Mouse (Mus musculus) forebrain, embryonic 14.5 days (tissue): ENCODE data around the gene Sntb2. TPM values are rescaled to one million over a fixed set of nuclear protein-coding genes. Genes with fewer than 3 reads are reported as not detected.
"Not testable (repeated sequence)": the region's sequence is repeated elsewhere in the genome, so short reads cannot be mapped to it uniquely, and the experiment has no call there.

Experiments used
- ATAC-seq: fragments of 200-750 bp; cut with Nextera tagmentation; 2 replicates; pipeline ENCODE4 v1.8.0; 2017; ENCODE audit warnings: mild to moderate bottlenecking, moderate library complexity
- DNase-seq: peaks from one replicate; pipeline ENCODE4 v3.0.0-alpha.2; 2015; ENCODE audit warnings: low spot score
- H3K27ac ChIP-seq: fragments of 300-500 bp; sonication (generic); 2 replicates; pipeline ENCODE4 v1.5.1; 2014; ENCODE audit warnings: low read depth, mild to moderate bottlenecking, control low read depth, low read length, moderate library complexity
- H3K27me3 ChIP-seq: fragments of 300-500 bp; sonication (generic); replicated peaks from 2 replicates; pipeline ENCODE4 v1.6.1; 2014; ENCODE audit warnings: low read length, control low read depth, mixed read lengths; ENCODE audit not compliant: control insufficient read depth, insufficient read depth
- H3K36me3 ChIP-seq: fragments of 300-500 bp; sonication (generic); 2 replicates; pipeline ENCODE4 v1.6.1; 2014; ENCODE audit warnings: low read length, control low read depth; ENCODE audit not compliant: control insufficient read depth, insufficient read depth
- H3K4me1 ChIP-seq: fragments of 300-500 bp; sonication (generic); 2 replicates; pipeline ENCODE4 v1.6.1; 2014; ENCODE audit warnings: antibody characterized with exemption, low read length, control low read depth; ENCODE audit not compliant: control insufficient read depth, insufficient read depth
- H3K4me2 ChIP-seq: fragments of 300-500 bp; sonication (generic); 2 replicates; pipeline ENCODE4 v1.6.1; 2014; ENCODE audit warnings: mild to moderate bottlenecking, control low read depth, low read length
- H3K4me3 ChIP-seq: fragments of 300-500 bp; sonication (generic); 2 replicates; pipeline ENCODE4 v1.5.1; 2014; ENCODE audit warnings: low read depth, low read length, control low read depth
- H3K9ac ChIP-seq: fragments of 300-500 bp; sonication (generic); 2 replicates; pipeline ENCODE4 v1.6.1; 2014; ENCODE audit warnings: mild to moderate bottlenecking, low read length, control low read depth, moderate library complexity
- H3K9me3 ChIP-seq: fragments of 300-500 bp; sonication (generic); replicated peaks from 2 replicates; pipeline ENCODE4 v1.6.1; 2016; ENCODE audit warnings: low read length, control low read depth, mixed read lengths; ENCODE audit not compliant: control insufficient read depth
- WGBS: fragments of 180-500 bp; shearing (Covaris S2); extraction: QIAGEN DNeasy Blood & Tissue Kit; methylation state at CpG from one replicate; pipeline ENCODE4 v1.1.7; 2014; 5-methylcytosine and 5-hydroxymethylcytosine counted together
- polyA plus RNA-seq: library from polyadenylated mRNA; unstranded; fragments of >200 nt; fragmentation: Nextera tagmentation; extraction: Ambion mirVana; gene quantifications from 2 replicates; pipeline ENCODE4 v1.2.1, GENCODE M21; 2014

The Sntb2 gene
- polyA plus RNA-seq, 1 experiment from 2014 or later, result 2.3 TPM

DNA sequence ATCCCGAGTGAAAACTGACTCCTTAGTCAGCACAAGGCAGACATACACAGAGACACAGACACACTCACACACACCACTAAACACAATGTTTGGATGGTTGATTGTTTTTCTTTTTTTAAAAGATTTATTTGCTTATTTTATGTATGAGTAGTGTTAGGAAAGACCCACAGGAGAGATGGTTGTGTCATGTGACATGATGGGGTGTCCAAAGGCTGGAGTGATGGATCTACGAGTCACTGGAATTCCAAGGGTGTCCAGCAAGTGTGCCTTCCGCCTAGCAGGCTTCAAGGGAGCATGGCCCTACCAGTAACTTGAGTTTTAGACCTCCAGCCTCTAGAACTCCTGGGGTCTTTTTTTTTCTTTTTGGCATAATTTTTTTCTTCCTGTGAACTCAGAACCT is 93.8 kb downstream of the Sntb2 start:
- no peak for ATAC-seq
- no peaks in the 10 kb centered on the region for H3K36me3 ChIP-seq
- 79% methylated on average over 3 of the region's 3 CpGs for WGBS

GRCm38 (mm10) chr8:107030058-107030457 is 94.5 kb downstream of the Sntb2 start:
- H3K27me3 ChIP-seq, result no peaks in the 10 kb centered on the region
- no peak for ATAC-seq
- 76% methylated on average over 5 of the region's 5 CpGs for WGBS
- no peak for DNase-seq
- H3K4me1 ChIP-seq, result peaks cover 10% of the 10 kb centered on the region
- H3K27ac ChIP-seq, result no peak overlapping the region
- no peaks in the 10 kb centered on the region for H3K36me3 ChIP-seq
- H3K9ac ChIP-seq, result no peak overlapping the region
- no peak overlapping the region for H3K4me2 ChIP-seq
- H3K9me3 ChIP-seq, result no peaks in the 10 kb centered on the region
- no peak overlapping the region for H3K4me3 ChIP-seq

More for the DNA sequence above, 93.8 kb downstream of the Sntb2 start:
- Histone ChIP-seq H3K9ac (no peak overlapping the region), H3K4me2 (no peak overlapping the region), H3K27ac (no peak overlapping the region), H3K9me3 (no peaks in the 10 kb centered on the region), H3K4me3 (no peak overlapping the region), H3K27me3 (no peaks in the 10 kb centered on the region), H3K4me1 (peaks cover 10% of the 10 kb centered on the region)
- DNase-seq, result no peak

DNA sequence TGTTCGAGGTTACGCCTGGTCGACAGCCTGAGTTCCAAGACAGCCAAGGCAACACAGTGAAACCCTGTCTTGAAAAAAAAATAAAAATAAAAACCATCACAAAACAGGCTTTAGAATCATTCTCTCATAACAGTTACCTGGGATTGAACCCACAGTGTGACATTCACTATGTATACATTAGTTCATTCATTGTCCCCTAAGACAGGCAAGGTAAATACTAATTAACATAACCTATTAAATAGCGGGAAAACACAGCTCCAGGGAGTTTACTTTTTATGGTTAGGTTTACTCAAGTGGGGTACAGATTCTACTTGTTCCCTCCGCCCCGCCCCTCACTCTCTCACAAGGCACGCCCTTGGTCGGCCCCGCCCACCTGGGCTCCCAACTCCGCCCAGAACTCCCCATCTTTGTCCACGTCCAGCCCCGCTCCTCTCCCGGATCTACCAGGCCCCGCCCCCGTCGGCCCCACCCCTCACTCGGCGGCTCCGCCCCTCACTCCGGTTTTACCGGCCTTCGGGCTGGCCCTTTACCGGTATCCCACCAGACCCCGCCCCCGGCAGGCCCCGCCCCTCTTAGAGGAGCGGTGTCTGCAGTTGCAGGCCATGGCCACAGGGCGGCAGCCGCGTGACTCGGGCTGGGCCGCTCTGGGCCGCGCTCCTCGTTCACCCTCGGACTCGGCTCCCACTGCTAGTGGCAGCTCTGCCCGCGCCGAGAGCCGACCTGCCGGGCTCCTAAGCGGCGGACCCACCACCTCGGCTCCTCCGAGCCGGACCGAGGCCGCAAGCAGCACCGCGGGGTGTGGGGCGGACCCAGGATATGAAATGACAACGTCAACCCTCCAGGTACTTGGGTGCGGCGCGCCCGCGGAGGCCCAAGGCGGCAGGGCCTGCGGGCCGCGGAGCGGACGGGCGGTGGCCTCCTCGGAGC is 95.4 kb downstream of the Sntb2 start, which contains the start of gene Vps4a:
Vps4a (plus strand) TSS at position 573 of the 927 bp plus-strand sequence.
- Histone ChIP-seq H3K9me3 (no peaks in the 10 kb centered on the region), H3K4me3 (peak within 1 kb of the TSS; percentile 92), H3K9ac (peak within 1 kb of the TSS; percentile 95), H3K27me3 (no peaks in the 10 kb centered on the region), H3K27ac (peak within 1 kb of the TSS; percentile 69), H3K4me2 (peak within 1 kb of the TSS; percentile 84), H3K4me1 (peaks cover 10% of the 10 kb centered on the region), H3K36me3 (peaks cover 5% of the 10 kb centered on the region; the same call in 1 of the 2 replicates)
- ATAC-seq (peak; percentile 98), DNase-seq (peak; percentile 94)
- 5% methylated on average over 66 of the region's 66 CpGs for WGBS

DNA sequence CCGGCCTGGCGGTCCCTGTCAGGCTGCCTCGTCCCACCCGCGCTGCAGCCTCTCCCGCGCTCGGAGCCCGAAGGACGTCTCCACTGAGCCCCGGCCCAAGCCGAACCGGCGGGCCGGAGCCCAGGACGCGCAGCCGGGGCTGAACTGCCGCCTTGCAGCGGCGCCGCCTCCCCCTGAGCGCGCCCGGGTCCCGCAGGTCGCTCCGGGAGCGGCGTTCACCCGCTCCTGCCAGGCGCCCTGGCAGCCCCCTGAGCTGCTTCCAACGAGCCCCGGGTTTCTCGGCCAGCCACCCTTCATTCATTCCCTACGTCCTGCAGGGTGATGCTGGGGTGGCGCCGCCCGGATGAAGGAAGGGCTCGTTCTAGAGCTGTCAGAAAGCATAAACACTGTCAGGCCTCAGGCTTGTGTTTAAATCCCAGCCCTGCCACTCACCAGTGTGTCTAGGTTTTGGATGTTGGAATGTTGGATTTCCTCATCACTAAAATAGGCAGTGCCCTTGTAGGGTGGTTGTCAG is 96.1 kb downstream of the Sntb2 start:
- peaks cover 8% of the 10 kb centered on the region for H3K36me3 ChIP-seq
- DNase-seq (no peak), ATAC-seq (no peak; the same call in 1 of the 2 replicates)
- WGBS, result under 1% methylated on average over 38 of the region's 40 CpGs
- peak overlapping the region; percentile 84 for H3K4me2 ChIP-seq
- no peaks in the 10 kb centered on the region for H3K9me3 ChIP-seq
- no peaks in the 10 kb centered on the region for H3K27me3 ChIP-seq
- H3K4me1 ChIP-seq, result peaks cover 10% of the 10 kb centered on the region
- H3K4me3 ChIP-seq, result peak overlapping the region; percentile 92
- peak overlapping the region; percentile 95 for H3K9ac ChIP-seq
- H3K27ac ChIP-seq, result peak overlapping the region; percentile 69

DNA sequence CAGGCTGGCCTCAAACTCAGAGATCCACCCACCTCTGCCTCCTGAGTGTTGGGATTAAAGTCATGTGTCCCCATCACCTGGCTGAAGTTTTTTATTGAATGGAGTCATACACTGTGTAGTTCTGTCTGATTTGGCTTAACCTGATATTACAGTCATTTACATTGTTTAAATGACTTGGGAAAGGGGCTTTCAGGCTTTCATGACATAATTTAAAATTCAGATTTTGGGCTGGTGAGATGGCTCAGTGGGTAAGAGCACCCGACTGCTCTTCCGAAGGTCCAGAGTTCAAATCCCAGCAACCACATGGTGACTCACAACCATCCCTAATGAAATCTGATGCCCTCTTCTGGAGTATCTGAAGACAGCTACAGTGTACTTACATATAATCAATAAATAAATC is 98.1 kb downstream of the Sntb2 start:
- not testable (repeated sequence) for H3K4me2 ChIP-seq, DNase-seq, H3K27me3 ChIP-seq, H3K27ac ChIP-seq, H3K9me3 ChIP-seq, H3K4me3 ChIP-seq, H3K9ac ChIP-seq, ATAC-seq
- Histone ChIP-seq H3K4me1 (peaks cover 10% of the 10 kb centered on the region), H3K36me3 (peaks cover 19% of the 10 kb centered on the region)
- WGBS, result 89% methylated on average over 2 of the region's 2 CpGs

- Histone ChIP-seq H3K27me3 (no peaks in the 10 kb centered on the region), H3K27ac (no peak overlapping the region), H3K4me3 (no peak overlapping the region), H3K4me1 (peaks cover 10% of the 10 kb centered on the region), H3K4me2 (no peak overlapping the region), H3K9ac (no peak overlapping the region), H3K9me3 (no peaks in the 10 kb centered on the region), H3K36me3 (peaks cover 38% of the 10 kb centered on the region)
- ATAC-seq, result no peak
- 88% methylated on average over 3 of the region's 3 CpGs for WGBS
- DNase-seq, result no peak
Observed at GRCm38 (mm10) chr8:107035641-107036040, 100.1 kb downstream of the Sntb2 start.

- no peaks in the 10 kb centered on the region for H3K27me3 ChIP-seq
- H3K4me3 ChIP-seq, result no peak overlapping the region
- 85% methylated on average over 8 of the region's 8 CpGs for WGBS
- H3K36me3 ChIP-seq, result peaks cover 48% of the 10 kb centered on the region
- no peak overlapping the region; the same call in 1 of the 2 replicates for H3K9ac ChIP-seq
- ATAC-seq, result no peak
- H3K9me3 ChIP-seq, result no peaks in the 10 kb centered on the region
- peaks cover 10% of the 10 kb centered on the region for H3K4me1 ChIP-seq
- H3K4me2 ChIP-seq, result no peak overlapping the region
- no peak for DNase-seq
- H3K27ac ChIP-seq, result no peak overlapping the region
Observed at GRCm38 (mm10) chr8:107036626-107037025, 101.1 kb downstream of the Sntb2 start.

- no peak for DNase-seq
- no peak for ATAC-seq
- H3K4me3 ChIP-seq, result no peak overlapping the region
- H3K9ac ChIP-seq, result no peak overlapping the region
- no peak overlapping the region for H3K27ac ChIP-seq
- H3K4me1 ChIP-seq, result no peaks in the 10 kb centered on the region
- peaks cover 83% of the 10 kb centered on the region for H3K36me3 ChIP-seq
- WGBS, result 85% methylated on average over 7 of the region's 7 CpGs
- no peak overlapping the region for H3K4me2 ChIP-seq
- no peaks in the 10 kb centered on the region for H3K9me3 ChIP-seq
- no peaks in the 10 kb centered on the region for H3K27me3 ChIP-seq
Observed at GRCm38 (mm10) chr8:107040632-107041031, 105.1 kb downstream of the Sntb2 start.

GRCm38 (mm10) chr8:107045478-107045877 is 109.9 kb downstream of the Sntb2 start:
- no peak overlapping the region for H3K27ac ChIP-seq
- DNase-seq, result no peak
- peaks cover 4% of the 10 kb centered on the region for H3K4me1 ChIP-seq
- no peaks in the 10 kb centered on the region for H3K27me3 ChIP-seq
- WGBS, result 89% methylated on average over 6 of the region's 6 CpGs
- ATAC-seq, result no peak
- H3K9me3 ChIP-seq, result no peaks in the 10 kb centered on the region
- no peak overlapping the region for H3K4me3 ChIP-seq
- H3K36me3 ChIP-seq, result peaks cover 82% of the 10 kb centered on the region
- no peak overlapping the region for H3K4me2 ChIP-seq
- H3K9ac ChIP-seq, result no peak overlapping the region
